Mouse (Mus musculus): ENCODE measurements at regions not wholly inside any gene's neighbourhood (a gene's known extent, or its start where the extent isn't known, plus 50 kb on each side); places are given as distances from the start of the nearest gene placed in this dataset.

DNA sequence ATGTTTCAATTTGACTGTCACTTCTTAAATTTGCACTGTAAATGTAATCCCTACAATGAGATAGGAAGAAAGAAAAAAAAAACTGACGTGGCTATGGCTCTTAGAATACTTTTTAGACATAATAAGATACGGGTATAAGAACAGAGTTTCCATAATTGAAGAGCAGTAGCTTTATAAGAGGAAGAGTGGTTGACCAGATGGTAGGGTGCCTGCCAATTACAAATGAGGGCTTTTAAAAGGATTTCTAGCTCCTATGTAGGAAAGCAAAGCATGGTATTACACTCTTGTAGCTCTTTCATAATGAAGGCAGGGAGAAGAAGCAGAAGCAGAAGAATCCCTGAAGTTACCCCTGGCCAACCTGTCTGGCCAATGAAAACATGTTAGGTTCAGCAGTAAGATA, 239.7 kb upstream of the Car10 start:
- DNase-seq = no peak

DNA sequence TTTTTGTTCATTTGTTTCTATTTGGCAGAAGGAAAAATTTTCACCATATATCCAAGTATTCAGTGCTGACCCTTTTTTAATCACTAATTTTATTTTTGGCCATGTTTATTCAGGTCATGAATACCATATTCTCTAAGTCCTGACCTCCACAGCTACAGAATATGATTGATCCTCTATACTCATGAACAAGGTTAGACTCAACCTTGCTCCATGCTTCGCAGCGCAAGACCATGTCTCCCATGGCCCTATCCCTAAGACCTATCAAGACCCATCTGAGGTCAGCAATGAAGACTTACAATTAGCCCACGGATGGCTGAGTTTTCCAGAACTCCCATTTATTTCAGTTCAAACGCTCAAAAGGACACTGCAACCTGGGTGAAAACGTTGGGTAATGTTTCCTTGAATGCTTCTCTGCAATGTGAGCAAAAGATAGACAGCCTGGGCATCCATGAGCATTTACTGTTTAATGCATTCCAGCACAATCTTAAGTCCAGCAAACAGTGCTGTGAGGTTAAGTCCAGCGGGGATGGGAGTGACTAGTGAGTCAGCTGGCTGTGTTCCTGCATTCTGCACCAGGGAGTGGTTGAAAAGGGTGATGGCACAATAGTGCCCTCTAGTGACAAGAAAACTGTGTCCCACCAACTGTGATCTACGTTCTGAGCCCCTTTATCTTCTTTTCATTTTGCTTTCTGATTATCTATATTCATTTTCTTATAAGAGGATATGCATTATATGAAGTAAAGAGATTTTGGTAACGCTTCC, 208.0 kb upstream of the Car10 start:
- peak; percentile 39 for DNase-seq

- no peak for DNase-seq
Observed at GRCm38 (mm10) chr11:92899296-92899695, 198.5 kb upstream of the Car10 start.
